Mouse (Mus musculus) spleen, postnatal 10 days (tissue): ENCODE measurements around the gene Smarcal1.

ENCODE experiments used
- DNase-seq, 2 experiments: peaks; one replicate each; pipeline ENCODE4 v3.0.0; 2021 to 2022; ENCODE audit warnings: low spot score in 2 of 2

The Smarcal1 gene

DNA sequence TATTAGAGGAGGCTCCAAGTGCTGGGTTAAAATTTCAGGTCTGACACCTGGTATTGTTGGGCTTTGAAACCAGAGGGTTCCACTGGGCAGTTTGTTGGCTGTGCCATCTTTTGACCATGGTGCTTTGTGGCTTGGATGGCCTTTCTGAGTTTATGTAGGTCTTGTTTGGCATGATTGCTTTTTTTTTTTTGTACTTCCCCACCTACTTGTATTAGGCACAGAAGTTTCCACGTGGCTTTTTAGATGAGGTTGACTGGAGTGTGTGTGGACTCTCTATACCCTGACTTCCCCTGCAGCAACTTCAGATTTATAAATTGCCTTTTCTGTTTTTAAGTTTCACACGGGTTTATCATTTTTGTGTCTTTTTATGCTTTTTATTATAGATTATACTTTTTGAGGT, 5.7 kb downstream of the Smarcal1 start:
- DNase-seq, result no peak

DNA sequence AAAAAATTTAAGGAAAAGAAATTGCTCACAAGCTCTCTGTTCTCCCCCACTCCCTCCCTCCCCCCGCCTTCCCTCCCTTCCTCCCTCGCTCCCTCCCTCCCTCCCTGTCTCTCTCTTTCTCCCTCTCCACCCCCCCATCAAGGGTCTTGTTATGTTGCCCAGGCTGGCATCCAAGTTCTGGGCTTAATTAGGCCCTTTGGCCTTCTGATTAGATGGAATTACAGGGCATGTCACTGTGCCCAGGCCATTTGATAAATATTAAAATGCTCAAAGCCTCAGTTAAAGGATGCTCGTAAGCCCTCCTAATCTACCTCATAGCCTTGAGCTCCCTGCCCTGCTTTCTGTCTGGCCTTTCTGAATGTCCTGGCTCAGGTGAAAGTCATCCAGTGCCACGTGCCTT, 7.6 kb downstream of the Smarcal1 start:
- DNase-seq, result no peak

DNA sequence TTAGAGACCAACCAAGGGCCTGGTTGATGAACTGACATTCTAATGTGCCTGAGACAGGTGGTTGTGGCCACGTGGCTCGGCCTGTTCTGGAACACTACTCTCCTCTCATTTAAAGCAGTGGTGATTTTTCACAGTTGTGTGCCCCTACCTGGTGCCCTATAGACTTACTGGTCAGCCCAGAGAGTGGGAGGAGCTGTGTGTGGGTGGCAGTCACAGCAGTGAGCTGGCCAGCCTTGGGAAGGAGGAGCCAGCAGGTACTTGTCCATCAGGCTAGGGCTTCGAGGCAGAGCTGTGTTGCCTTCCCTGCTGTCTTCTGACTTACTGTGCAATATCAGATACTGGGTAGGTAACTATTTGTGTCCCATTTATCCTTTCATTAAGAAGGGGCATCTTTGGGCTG, 9.3 kb downstream of the Smarcal1 start:
- no peak for DNase-seq

DNA sequence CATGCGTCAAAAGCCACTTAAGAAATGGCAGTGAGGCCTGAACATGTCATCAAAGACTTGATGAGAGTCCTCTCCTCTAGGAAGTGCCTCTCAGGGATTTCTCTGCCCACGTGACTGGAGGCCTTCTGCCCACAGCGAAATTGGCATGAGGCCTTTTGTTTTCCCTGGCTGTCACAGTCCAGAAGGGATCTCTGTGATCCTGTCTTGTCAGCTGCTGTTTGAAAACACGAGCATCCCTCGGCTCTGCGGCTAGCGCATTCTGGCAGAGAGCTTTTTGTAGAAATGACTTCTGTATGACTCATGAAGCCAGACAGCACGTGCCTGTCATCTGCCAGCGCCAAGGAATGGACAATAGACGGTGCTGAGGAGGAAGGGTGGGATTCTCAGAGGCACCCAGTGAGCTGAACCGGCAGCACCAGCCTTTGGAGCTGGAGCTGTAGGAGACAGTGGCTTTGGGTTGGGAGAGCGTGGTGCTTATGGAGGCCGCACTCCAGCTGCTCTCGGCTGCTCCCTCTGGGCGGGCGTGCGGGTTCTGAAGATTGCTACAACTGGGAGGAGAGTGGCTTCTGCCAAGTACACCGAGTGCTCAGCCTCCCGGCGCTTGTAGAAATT, 10.4 kb downstream of the Smarcal1 start:
- DNase-seq, result no peak

GRCm38 (mm10) chr1:72595686-72596085, 12.6 kb downstream of the Smarcal1 start:
- DNase-seq, result no peak

GRCm38 (mm10) chr1:72596231-72596630, 13.2 kb downstream of the Smarcal1 start:
- no peak for DNase-seq

DNA sequence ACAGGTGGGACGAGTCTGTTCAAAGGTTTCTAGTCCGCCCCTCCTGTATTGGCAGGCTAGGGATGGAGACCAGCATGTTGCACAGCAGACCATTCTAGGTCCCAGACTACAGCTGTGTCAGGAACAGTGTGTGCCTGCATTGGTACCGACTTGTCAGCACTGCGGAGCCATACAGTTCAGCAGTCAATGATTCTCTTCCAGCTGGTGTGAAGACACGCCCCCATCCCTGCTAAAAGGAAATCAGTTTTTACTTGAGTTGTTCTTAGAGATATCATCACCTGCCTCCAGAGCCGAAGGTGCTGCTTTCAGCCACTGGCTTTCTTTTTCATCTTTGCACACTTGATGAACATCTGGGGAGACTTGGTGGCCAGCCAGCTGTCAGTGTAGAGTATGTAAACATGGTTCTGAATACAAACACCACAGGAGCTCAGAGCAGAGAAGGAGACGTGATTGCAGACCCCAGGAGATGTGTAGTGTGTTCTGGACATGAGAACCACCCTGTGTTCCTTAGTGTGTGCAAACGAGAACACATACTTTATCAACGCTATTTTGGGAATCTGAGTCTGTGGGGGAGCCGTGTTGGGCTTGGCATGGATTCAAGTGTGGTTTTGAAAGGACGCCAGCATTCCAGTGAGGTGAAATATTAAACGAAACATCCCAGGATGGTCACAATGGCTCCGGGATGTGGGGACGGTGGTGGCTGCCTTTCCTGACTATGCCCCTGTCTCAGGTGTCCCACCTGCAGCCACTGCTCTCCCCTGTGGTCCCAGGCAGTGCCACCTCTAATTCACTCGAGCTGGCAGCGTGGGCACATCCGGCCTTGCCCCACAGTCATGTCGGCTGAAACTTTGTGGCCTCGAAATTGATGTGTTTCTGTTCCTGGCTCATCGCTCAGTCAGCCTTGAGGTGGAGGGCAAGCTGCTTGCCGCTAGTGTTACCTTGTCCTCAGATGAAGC, 16.4 kb downstream of the Smarcal1 start:
- no peak for DNase-seq

DNA sequence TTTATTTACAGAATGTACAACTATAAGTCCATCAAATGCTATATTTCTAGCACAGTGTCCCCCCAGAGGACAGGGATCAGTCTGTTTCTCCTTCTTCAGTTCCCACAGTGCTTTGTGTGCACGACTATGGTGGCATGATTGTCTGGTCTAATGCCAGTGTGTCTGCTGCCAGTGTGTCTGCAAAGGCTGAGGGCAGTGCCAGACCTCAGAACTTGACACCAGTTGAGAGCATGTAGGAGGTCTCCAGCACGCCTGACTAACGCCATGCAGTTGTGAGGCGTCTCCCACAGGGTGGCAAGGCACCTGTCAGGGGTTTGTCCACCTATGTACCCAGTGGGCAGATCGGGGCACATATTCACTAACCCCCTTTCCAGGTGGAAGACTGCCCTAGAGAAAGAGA, 17.7 kb downstream of the Smarcal1 start:
- no peak for DNase-seq

DNA sequence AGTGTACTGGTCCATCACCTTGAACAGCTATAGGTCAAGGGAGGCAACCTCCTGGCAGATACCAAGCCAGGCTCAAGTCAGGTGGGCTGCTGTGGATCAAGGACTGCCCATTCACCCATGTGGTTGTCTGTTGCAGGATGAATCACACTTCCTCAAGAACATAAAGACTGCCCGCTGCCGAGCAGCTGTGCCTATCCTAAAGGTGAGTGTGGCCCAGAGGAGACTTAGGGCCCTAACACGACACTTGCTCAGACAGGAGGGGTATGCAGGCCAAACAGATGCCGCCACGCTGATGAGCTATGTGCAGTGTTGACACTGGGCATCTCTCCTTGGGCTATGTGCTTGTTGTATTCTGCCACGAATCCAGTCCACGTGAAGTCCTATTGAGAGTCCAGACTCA, 18.2 kb downstream of the Smarcal1 start:
- no peak for DNase-seq

- no peak for DNase-seq
These were observed 19.1 kb downstream of the Smarcal1 start for GRCm38 (mm10) chr1:72602186-72602585.

- no peak for DNase-seq
These were observed 19.8 kb downstream of the Smarcal1 start for GRCm38 (mm10) chr1:72602803-72603202.

DNA sequence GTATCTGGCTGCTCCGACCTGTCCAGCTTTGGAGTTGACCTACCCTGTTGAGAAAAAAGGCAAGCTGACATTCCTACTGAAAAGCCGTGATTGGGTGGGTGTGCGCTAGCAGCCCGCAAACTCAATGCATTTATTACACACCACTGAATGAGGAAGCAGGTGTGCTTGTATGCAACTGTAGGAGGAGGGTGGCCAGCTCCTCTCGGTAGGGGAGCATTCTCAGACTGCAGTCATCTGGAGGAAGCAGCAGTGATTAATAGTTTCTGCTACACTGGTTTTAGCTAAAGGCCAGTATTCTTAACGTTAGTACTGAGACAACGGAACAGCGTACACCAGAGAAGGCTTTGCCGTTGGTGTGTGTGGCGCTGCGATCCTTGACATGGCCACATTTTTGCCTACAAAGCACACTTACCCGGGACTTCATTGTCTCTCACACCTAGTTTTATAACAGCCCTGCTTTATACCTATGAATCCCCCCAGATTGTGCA, 23.2 kb downstream of the Smarcal1 start:
- DNase-seq, result no peak

DNA sequence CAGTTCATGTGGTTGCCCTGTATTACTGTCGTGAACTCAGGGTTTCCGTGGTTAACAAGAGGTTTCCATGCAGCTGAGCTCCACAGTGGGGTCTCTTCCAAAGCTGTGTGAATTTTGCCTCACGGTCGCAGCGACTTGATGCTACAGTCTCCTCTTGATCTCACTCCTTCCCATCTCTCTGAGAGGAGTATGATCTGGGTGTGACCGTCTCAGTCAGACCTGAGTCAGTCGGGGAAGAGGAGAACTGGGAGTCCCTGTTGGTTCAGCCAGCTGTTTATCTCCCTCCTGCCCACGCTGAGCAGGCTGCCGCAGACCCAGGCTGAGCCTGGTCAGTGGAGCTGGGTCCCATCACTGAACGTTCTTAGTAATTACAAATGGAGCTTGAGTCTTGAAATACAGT, 26.1 kb downstream of the Smarcal1 start:
- no peak for DNase-seq

DNA sequence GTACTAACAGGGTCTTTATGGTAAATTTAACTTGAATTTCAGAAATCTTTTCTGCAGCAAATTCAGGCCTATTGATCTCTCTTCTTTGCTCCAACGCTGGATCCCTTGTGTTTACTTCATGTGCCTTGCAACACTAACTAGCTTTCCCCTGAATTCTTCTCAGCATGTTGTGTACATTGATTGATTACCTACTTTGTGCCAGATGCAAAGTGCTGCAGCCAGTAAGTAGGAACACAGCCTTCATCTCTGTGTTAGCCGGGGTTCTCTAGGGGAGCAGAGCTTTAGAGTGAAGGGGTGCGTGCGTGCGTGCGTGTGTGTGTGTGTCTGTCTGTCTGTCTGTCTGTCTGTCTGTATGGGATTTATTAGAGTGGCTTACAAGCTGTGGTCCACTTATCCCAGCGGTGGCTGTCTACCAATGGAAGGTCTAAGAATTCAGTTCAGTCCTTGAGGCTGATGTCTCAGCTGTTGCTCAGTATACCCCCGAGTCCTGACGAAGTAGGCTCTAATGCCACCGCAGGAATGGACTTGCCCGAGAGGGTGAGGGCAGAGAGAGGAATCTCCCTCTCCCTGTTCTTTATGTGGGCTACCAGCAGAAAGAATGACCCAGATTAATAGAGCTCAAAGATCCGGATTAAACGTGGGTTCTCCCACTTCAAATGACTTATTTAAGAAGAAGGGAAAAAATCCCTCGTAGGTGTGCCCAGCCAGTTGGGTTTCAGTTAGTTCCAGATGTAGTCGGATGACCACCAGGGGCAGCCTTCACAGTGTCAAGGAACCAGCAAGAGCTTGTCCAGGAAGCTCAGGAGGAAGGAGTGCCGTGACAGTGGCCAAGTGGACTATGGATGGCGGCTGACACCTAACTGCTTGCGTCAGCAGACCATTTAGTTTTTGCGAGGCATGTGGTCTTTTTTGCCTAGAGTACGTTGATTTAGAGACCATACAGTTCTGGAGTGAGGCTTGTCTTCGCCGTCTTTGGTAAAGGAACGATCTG, 27.1 kb downstream of the Smarcal1 start:
- DNase-seq, result no peak

- no peak for DNase-seq
These were observed 29.1 kb downstream of the Smarcal1 start for GRCm38 (mm10) chr1:72612172-72612571.

DNA sequence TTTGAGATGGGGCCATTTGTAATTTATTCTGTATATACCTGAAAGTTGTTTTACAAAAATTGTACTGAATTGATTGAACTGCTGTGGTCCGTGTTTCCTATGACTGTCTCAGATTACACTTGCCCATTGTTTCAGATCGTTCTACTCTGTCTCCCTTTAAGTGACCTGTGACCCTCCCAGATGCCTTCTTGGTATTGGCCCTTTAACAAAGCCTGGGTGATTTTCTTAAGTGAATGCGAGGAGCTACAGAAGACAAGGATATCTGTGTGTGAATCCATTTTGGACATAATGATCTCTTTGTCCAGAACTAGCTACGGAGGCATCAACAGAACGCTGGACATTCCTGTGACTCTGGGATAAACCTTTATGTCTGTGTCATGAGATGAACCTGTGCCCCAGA, 52.2 kb downstream of the Smarcal1 start:
- DNase-seq, result no peak

GRCm38 (mm10) chr1:72640658-72641410, 57.8 kb downstream of the Smarcal1 start:
- peak in 1 of 2 experiments; percentile 32 for DNase-seq

GRCm38 (mm10) chr1:72673070-72673469, 90.0 kb downstream of the Smarcal1 start:
- no peak for DNase-seq
